Mouse (Mus musculus) cerebellum, postnatal 14 days (tissue): ENCODE data around the gene Gm17693.
"Not testable (repeated sequence)": the region's sequence is repeated elsewhere in the genome, so short reads cannot be mapped to it uniquely, and the experiment has no call there.

ENCODE experiments used
- DNase-seq, 2 experiments: peaks; one replicate each; pipeline ENCODE4 v3.0.0; 2021; ENCODE audit warnings: mixed read lengths in 2 of 2

Gene Gm17693

GRCm38 (mm10) chrX:125705144-125705543 lies at the start of gene Gm17693:
Gene Gm17693, plus strand, starts transcription at chrX:125705444.
- not testable (repeated sequence) for DNase-seq
